1 mouse cellular context compared by ENCODE assay signal in the genomic region with DNA sequence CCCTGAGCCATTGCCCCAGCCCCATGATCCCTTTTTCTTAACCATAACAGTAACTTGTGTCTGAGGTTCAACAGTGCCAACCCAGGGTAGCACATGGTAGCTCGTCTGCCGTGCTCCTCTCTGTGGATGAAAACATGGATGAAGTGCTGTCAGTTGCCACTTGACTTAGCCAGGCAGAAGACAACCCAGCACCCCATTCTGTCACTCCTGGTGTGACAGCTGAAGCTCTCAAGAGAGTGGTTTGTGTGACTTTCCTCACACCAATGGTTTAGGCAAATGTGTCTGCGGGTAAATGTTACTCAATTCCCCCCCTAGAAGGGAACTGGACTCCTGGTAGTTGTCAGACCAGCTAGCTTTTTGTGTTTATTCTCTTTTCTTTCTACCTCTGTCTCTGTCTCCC.
TF ChIP-seq lines count a peak whose summit lies in the region.

No protein-coding gene starts in this region.

TF ChIP-seq in CH12.LX, 34 proteins besides CTCF, POLR2A, EP300 and RAD21 (continued from another document):
- TF ChIP-seq ZMIZ1 (IDR thresholded peaks at IDR 0.05; ENCODE audit: low read depth, low read length), result no peak
- TF ChIP-seq UBTF (IDR thresholded peaks at IDR 0.05; ENCODE audit: low read depth, low read length), result no peak
- peak; percentile 55; the same call in 1 of the 2 replicates for TF ChIP-seq TCF12 (IDR thresholded peaks at IDR 0.05; ENCODE audit: low read depth, low read length)
- no peak for TF ChIP-seq USF2 (conservative IDR thresholded peaks at IDR 0.05; ENCODE audit: low read depth, low read length)
- TF ChIP-seq RCOR1 (conservative IDR thresholded peaks at IDR 0.05; ENCODE audit: low read depth, low read length), result no peak
- no peak for TF ChIP-seq HCFC1 (IDR thresholded peaks at IDR 0.05; ENCODE audit: low read depth, low read length)
- peak; percentile 41; the same call in 1 of the 2 replicates for TF ChIP-seq CHD2 (IDR thresholded peaks at IDR 0.05; ENCODE audit: low read length)
- TF ChIP-seq ZNF384 (IDR thresholded peaks at IDR 0.05; ENCODE audit: low read depth, low read length), result peak; percentile 68
- peak; percentile 79 for TF ChIP-seq IRF4 (IDR thresholded peaks at IDR 0.05; ENCODE audit: low read depth, low read length)
- TF ChIP-seq NELFE (IDR thresholded peaks at IDR 0.05; ENCODE audit: low read depth, low read length), result no peak
- no peak for TF ChIP-seq SMC3 (IDR thresholded peaks at IDR 0.05; ENCODE audit: low read depth, low read length)
- no peak for TF ChIP-seq SIN3A (IDR thresholded peaks at IDR 0.05; ENCODE audit: low read length)
- TF ChIP-seq BHLHE40 (IDR thresholded peaks at IDR 0.05; ENCODE audit: low read depth, low read length), result peak; percentile 82
- 0 out of 2 replicates have a peak, but pooled peaks have one; percentile 24 for TF ChIP-seq MAX (IDR thresholded peaks at IDR 0.05; ENCODE audit: low read length)
- no peak for TF ChIP-seq TBP (conservative IDR thresholded peaks at IDR 0.05; ENCODE audit: low read depth, low read length)
- no peak for TF ChIP-seq CHD1 (IDR thresholded peaks at IDR 0.05; ENCODE audit: low read depth, low read length)
- no peak for TF ChIP-seq POLR2AphosphoS2 (IDR thresholded peaks at IDR 0.05; ENCODE audit: low read depth, low read length)
- no peak for TF ChIP-seq PAX5 (IDR thresholded peaks at IDR 0.05; ENCODE audit: low read length)
- no peak for TF ChIP-seq MAZ (IDR thresholded peaks at IDR 0.05; ENCODE audit: low read depth, low read length)
- no peak for TF ChIP-seq NRF1 (IDR thresholded peaks at IDR 0.05; ENCODE audit: low read depth, low read length)
- TF ChIP-seq JUND (conservative IDR thresholded peaks at IDR 0.05; ENCODE audit: low read depth, low read length), result 0 out of 2 replicates have a peak, but pooled peaks have one; percentile 14
- TF ChIP-seq ZC3H11A (IDR thresholded peaks at IDR 0.05; ENCODE audit: low read depth, low read length), result no peak
- TF ChIP-seq ETS1 (conservative IDR thresholded peaks at IDR 0.05; ENCODE audit: low read depth, low read length), result peak; percentile 82
- no peak for TF ChIP-seq USF1 (IDR thresholded peaks at IDR 0.05; ENCODE audit: low read depth, low read length)
- 0 out of 2 replicates have a peak, but pooled peaks have one; percentile 41 for TF ChIP-seq MEF2A (IDR thresholded peaks at IDR 0.05; ENCODE audit: borderline replicate concordance, low read depth, low read length)
